Mouse (Mus musculus) retina, embryonic 14.5 days (tissue): ENCODE data around the gene Gpsm3.

ENCODE experiments used
- DNase-seq: peaks from one replicate; pipeline ENCODE4 v3.0.0-alpha.2; 2015; ENCODE audit warnings: low spot score

Gene Gpsm3

DNA sequence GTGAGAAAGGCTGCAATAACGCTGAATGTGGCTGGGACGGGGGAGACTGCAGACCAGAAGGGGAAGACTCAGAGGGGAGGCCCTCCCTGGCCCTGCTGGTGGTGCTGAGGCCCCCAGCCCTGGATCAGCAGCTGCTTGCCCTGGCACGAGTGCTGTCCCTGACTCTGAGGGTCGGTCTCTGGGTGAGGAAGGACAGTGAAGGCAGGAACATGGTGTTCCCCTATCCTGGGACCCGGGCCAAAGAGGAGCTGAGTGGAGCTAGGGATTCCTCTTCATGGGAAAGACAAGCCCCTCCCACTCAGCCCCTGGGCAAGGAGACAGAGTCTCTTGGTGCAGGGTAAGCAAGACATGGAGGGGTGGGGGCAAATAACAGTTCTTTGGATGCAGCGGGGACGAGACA lies 6.2 kb upstream of the Gpsm3 start:
- DNase-seq: no peak

DNA sequence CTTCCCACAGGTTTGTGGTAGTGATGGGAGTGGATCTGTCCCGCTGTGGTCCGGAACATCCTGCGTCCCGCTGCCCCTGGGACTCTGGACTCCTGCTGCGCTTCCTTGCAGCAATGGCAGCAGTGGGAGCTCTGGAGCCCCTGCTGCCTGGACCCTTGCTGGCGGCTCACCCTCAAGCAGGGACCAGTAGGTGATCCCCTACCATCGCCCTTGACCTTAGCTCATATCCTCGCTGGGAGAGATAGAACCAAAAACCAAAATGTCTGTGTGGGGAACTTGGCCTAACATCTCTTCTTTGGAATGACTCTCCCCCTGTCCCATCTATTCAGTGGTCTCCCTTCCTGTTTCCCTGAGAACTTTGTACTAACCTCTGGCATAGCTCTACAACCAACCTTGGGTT lies 5.8 kb upstream of the Gpsm3 start:
- DNase-seq: no peak

DNA sequence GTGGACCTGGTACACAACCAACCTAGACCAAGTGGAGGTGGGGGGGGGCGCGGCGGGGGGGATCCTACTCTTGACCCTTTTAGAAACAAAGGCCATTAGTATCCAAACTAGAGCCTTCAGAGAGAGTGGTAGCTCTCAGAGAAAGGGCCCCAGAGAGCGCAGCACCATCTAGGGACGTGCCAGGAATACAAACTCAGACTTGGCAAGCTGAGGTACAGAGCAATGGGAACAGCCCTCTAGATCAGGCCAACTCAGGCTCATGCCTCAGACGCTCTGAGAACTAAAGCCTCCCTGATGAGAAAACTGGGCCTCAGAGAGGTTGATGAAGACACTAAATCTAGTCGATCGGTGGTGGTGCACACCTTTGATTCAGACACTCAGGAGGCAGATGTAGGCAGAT lies 4.5 kb upstream of the Gpsm3 start:
- DNase-seq: no peak

DNA sequence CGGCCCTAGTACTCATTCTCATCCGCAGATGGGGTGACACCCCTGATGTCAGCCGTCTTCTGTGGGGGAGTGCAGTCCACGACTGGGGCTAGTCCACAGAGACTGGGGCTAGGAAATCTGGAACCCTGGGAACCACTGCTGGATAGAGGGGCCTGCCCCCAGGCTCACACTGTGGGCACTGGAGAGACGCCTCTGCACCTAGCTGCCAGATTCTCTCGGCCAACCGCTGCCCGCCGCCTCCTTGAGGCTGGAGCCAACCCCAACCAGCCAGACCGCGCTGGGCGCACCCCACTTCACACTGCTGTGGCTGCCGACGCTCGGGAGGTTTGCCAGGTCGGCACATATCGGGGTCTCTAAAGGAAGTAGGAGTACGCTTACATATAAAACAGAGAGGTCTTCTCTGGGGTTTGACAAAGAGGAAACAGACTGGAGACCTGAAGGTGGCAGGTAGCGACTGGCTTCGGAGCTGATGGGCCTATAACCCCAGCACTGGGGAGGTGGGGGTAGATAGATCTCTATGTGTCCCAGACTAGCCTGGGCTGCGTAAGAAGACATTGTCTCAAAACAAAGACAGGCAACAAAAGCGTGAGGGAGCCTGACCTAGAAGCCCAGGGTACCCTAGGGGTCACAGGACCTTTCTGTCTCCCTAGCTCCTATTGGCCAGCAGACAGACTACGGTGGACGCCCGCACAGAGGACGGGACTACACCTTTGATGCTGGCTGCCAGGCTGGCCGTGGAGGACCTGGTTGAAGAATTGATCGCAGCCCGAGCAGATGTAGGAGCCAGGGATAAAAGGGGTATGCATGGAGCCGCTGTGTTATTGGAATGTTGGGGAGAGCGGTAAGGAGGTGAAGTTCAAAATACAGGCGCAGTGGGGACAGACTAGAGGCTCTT lies 3.5 kb upstream of the Gpsm3 start:
- peak; percentile 66 for DNase-seq

DNA sequence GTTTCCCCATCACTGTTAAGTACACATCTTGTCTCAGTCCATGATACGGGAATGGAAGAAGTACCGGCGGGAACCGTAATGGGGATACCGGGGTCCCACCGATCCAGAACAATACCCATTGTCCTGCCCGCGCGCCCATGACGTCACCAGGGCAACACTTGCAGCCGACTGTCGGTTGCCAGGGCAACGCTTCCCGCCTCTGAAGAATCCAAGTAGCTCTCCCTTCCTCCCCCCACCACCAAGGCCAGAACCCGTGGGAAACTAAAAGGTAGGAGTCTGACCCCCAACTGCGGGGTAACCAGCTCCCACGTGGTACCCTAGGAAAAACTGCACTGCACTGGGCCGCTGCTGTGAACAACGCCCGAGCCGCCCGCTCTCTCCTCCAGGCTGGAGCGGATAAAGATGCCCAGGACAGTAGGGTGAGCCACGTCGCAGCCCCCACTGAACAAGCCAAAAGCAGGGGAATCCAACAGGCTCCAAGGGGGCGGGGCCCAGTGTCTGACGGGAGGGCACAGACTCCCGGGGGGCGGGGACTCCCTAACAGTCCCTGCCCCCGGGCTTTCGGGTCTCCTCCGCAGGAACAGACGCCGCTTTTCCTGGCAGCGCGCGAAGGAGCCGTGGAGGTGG lies 2.7 kb upstream of the Gpsm3 start:
- DNase-seq: peak; percentile 93

DNA sequence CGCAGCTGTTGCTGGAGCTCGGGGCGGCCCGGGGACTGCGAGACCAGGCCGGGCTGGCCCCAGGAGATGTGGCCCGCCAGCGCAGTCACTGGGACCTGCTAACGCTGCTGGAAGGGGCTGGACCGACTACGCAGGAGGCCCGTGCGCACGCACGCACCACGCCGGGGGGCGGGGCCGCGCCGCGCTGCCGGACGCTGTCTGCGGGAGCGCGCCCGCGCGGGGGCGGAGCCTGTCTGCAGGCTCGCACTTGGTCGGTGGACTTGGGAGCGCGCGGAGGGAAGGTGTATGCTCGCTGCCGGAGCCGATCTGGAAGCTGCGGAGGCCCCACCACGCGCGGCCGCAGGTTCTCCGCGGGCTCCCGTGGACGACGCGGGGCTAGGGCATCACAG lies 2.2 kb upstream of the Gpsm3 start:
- DNase-seq: peak; percentile 95

DNA sequence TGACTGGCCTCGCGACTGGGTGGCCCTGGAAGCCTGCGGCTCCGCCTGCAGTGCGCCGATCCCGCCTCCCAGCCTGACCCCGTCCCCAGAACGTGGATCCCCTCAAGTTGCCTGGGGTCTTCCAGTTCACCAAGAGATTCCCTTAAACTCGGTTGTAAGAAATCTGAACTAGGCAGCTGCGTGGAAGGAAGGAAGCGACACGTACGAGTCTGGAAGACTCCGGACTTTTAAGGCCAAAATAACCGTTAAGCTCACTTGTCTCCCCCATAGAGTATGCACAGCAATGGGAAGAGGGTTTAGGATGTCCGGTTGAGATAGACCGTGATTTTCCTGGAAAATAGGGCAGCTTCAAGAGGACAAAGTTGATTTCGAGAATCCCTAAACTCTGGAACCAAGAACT lies 1.8 kb upstream of the Gpsm3 start:
- DNase-seq: no peak

DNA sequence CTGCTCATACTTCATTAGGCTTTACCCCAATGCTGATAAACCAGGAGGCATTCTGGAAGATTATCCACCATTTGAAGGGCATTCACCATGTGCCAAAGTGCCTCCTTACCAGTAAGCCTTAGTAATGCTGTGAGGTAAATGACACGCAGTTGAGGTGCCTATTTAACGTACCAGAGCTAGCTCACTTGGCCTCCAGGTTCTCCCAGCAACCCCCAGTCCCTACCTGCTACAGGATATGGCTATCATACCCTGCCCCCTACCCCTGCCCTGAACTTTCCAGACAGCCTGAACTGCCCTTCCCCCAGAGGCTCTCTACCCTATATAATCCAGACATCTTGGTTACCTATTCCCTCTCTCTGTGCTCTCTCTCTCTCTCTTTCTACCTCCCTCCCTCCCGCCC lies 839 bp upstream of the Gpsm3 start:
- no peak for DNase-seq

DNA sequence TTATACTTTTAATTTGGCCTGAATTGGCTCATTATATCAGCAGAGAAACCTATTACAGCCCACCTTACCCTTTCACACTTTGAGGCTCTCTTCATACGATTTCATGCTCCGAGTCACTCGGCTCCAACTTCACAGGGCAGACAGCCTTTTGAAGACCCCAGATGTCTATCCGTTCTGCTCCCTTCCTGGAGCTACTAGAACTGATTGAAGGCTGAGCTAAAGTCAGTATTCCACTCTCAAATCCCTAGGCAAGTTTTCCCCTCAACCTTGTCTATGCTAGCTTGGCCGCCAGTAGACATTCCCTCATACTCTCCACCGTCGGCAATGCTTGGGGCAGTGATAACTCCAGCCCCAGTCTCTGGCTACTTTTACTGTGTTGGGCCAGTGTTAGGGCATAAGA lies 400 bp upstream of the Gpsm3 start:
- no peak for DNase-seq

DNA sequence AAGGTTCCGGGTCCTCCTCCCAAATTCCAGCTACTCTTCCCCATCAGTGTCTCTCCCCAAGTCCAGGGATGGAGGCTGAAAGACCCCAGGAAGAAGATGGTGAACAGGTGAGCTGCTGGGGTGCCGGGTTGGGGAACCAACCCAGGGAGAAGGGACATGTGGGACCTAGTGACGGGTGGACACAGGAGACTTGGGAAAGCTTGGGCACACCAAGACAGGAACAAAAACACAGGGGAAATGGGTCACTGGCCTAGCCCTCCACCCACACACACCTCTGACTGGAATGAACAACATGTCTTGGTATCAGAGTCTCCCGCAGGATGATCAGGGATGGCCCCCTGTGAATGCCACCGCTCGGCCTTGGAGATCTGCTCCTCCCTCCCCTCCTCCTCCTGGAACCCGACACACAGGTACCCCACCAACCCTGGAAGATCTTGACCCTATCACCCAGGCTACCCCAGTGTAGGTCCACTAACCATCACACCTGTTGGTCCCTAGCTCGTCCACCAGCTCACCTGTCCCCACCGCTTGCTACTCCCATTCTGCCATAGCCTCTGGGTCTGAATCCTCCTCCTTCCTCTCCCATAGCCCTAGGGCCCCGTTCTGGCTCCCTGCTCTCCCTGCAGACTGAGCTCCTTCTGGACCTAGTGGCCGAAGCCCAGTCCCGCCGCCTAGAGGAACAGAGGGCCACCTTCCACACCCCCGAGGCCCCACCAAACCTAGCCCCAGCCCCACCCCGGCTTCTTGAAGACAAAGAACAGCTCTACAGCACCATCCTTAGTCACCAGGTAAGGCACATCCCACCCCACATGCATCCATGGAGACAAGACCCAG lies 765 bp downstream of the Gpsm3 start:
- DNase-seq: no peak

DNA sequence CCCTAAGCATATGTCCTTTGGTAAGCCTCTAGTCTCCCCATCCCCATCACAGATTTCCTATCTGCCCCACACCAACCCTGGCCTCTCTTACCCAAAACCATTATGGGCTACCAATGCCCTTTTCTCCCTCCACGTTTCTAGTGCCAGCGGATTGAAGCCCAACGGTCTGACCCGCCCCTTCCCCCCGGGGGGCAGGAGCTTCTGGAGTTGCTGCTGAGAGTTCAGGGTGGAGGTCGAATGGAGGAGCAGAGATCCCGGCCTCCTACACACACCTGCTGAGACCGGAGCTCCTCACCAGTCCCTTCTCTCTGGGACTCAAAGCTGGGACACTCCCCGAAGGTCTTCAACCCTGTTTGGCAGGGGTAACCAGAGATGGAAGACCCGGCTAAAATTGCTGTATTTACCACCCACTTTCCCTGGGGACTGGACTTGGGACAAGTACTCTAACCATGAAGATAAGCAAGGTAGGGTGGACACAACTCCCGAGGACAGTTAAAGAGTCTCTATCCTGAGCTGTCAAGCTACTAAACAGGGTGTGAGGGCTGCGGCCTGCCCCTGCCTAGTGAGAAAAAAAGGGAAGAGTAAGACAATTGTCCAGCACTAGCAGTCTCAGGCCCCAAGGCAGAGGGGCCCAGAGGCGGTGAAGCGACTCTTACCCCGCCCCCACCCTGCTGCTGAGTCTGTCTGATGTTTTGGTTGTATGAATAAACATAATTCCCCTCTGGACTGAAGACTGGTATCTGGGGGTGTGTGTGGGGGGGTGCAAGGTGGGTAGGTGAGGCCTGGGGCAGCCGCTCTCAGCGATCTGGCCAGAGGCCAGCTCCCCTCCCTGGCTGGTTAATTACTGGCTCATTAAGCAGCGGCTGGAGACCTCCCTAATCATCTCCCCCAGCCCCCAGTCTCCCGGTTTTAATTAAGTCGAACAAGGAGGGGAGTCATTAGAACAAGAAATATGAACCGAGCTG lies 1.7 kb downstream of the Gpsm3 start, which contains the start of gene Pbx2:
Pbx2 (plus strand) TSS at position 238 of the 965 bp plus-strand sequence.
- DNase-seq: peak; percentile 88

DNA sequence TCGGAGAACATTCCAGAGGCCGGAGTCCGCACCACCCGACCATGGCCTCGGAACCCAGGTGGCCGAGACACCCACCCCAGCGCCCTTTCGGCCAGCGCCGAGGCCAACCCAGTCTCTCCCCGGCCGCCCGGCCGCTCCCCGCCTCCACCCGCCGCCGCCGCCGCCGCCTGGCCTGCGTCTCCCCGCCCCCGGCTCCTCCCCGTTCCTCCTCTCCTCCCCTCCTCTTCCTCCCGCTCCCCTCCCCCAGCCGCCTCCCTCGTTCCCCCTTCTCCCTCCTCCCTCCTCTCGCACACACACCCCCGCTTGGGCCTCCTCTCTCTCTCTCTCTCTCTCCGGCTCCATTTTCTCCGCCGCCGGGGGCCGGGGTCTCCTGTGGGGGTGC lies 2.4 kb downstream of the Gpsm3 start:
- no peak for DNase-seq

DNA sequence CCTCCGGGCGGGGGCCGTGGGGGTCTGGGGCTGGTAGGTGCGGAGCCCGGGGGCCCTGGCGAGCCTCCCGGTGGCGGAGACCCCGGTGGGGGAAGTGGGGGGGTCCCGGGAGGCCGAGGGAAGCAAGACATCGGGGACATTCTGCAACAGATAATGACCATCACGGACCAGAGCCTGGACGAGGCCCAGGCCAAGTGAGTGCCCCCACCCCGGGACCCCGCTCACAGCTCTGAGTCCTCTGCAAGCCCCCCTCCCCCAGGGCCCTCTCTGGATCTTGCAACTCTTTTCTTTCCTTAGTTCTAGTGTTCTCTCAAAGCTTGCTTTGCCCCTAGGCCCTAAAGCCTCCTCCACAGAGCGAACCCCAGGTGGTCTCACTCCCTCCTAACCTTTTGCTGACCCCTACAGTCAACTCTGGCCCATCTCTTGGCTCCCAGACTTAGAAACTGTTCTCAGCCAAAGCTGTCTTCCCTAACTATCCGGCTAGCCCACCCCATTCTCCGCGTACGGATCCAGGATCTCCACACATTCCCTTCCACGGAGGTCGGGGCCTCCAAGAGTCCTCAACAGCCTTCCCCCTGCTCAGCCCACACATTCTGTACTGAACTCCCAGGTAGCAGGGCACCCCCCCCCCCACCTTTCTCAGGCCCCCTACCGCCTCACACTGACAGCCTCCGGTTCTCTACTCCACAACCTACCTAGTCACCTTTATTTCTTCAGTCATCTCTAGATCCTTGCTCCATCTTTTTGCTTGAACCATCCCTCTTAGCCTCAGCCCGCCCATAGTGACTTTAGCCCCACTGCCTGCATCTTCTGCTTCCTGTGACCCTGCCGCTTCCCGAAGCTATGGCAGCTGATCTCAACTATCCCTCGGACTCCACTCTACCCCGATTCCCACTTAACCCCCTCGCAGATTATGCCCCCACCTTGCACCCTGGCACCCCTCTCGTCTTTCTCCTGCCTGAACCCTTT lies 3.3 kb downstream of the Gpsm3 start:
- peak; percentile 59 for DNase-seq

DNA sequence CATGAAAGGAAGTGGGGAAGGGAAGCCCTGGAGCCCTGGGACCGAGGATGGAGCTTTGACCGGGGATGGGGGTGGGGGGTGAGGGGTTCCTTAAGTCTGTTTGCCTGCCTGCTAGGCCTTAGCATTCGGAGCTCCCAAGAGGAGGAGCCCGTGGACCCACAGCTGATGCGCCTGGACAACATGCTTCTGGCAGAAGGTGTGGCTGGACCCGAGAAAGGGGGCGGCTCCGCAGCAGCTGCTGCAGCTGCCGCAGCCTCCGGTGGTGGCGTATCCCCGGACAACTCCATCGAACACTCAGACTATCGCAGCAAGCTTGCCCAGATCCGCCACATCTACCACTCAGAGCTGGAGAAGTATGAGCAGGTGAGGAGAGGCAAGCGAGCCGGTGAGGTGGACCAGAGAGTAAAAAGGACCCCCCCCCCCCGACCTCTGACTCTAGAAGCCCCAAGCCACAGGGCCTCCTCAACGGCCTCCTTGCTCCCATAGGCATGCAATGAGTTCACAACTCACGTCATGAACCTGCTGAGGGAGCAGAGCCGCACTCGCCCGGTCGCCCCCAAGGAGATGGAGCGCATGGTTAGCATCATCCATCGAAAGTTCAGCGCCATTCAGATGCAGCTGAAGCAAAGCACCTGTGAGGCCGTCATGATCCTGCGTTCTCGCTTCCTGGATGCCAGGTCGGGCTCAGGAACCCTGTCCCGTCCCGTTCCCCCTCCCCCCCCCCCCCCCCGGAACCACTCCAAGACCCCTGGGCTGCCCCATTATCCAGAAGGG lies 4.3 kb downstream of the Gpsm3 start:
- DNase-seq: peak; percentile 49

DNA sequence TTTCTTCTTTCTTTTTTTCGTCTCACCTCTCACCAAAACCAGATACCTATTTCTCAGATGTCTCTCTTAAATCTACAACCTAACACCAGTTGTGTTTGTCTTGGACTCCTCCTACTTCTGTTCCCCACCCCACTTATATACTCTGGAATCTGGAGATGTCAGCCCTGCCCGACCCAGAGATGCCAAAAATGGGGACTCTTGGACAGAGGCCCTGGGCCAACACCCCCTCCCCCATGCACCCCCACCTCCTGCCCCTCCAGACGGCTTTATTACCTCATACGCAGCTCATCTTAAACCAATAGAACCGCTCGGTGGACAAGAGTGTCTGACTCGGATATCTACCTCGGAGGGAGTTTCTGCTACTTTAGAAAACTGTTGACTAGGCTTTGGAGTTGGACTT lies 6.5 kb downstream of the Gpsm3 start:
- DNase-seq: no peak

DNA sequence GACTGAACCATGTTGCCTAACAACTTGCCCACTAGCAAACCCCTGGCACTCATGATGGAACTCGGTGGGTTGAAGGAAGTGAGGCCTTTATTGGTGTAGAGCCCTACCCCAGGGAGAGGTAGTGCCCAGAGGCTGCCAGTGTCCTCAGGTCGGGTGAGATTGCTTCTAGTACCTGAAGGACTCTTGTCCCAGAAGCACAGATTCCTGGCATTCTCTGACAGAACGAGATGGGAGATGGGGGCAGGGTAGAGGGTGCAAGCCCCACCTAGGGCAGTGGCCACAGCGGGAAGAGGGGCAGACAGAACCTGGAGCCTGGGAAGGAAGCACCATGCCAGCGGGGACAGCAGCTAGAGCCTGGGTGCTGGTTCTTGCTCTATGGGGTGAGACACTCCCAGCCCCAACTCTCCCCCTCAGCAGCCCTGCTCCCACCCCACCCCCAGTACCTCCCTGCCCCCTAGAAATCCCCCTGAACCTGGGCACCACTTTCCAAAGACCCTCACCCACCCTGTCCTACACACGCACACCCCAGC lies 8.0 kb downstream of the Gpsm3 start, which contains the start of gene Ager:
Ager (plus strand) TSS at position 297 of the 530 bp plus-strand sequence.
- DNase-seq: no peak

DNA sequence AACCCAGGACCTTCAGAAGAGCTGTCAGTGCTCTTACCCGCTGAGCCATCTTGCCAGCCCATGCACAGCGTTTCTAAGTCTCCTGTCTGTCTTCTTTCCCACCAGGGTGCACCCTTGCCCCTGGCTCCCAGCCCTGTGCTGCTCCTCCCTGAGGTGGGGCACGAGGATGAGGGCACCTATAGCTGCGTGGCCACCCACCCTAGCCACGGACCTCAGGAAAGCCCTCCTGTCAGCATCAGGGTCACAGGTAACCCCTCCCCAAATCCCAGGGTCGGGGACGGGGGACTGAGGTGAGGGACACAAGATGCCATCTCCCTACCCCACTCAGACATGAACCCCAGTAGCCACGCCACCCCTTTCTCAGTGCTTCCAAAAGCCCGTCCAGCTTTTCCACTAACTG lies 10.3 kb downstream of the Gpsm3 start:
- no peak for DNase-seq

DNA sequence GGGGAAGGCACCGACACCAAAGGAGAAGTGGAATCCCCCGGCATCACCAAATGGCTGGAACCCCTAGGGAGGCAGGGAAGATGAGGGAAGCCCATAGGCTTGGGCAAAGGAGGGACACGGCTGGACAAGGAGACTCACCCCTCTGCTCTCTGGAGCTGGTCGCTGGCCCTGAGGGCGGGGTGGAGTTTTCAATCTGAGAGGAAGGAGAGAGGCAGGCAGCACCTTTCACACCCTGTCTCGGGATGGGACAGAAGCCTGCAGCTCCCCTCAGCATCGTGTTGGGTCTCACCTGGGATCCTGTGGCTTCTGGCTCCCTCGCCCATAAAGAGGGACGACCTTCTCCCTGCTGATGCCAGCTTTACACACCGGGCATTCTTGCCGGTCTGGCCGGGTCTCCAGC lies 12.2 kb downstream of the Gpsm3 start:
- DNase-seq: no peak

DNA sequence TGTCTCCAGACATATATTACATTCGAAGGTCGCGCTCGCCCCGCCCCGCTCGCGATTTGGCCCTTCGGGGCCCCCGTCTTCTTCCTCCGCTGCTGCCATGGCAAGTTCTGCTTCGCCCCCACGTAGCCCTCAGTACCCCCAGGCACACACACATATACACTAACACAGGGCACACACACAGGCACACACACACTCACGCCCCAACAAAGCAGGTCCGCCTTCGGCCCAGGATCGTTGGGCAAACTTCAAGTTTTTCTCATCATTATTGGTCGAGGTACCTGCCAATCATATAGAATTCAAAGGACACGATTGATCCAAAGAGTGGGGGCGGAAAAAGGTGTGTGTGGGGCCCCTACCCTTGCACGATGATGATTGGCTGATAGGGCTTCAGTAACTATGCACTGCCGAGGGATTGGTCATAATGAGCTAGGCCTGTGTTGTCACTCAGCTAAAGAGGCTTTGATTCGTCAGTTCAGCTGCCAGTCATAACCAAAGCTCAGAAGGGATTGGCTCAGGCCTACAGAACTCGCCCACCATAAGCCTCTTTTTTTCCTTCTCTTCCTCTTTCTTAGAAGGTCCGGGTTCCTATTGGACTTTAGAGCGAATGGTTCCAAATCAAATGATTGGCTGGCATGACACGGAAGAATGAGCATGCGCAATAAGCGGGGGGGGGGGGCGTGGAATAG lies 13.9 kb downstream of the Gpsm3 start, which contains the start of gene Rnf5:
Rnf5 (minus strand) TSS at position 316 of the 686 bp plus-strand sequence.
- DNase-seq: peak; percentile 100
